ENCODE assay signal across 18 mouse cellular contexts in genomic region chr3:157597837-157598379, GRCm38 (mm10). TPM values are rescaled to one million over a fixed set of nuclear protein-coding genes. Genes with fewer than 3 reads are reported as not detected.
DNase-seq lines count a peak whose midpoint lies in the region; ATAC-seq and TF ChIP-seq lines count a peak whose summit lies in the region.
"Had no signal": no experiment of that assay in that cellular context is flagged by ENCODE, and none has a peak within 500 bp of the region (broad histone marks: within the 10 kb centered on the region; RNA-seq: fewer than 3 reads in every experiment).

No protein-coding gene starts in this region.

- ATAC-seq in forebrain, postnatal 0 days: peak; percentile 42
- ATAC-seq in forebrain, embryonic 11.5 days (replicated peaks; ENCODE audit: low FRiP score): no peak
- ATAC-seq in limb, embryonic 15.5 days (ENCODE audit: insufficient number of reproducible peaks, low FRiP score, low TSS enrichment, low read depth): no peak
- ATAC-seq in stomach, postnatal 0 days (ENCODE audit: low FRiP score, low TSS enrichment): peak; percentile 59
- ATAC-seq: hindbrain, embryonic 16.5 days had no signal

- TF ChIP-seq EP300 in stomach, postnatal 0 days (optimal IDR thresholded peaks at IDR 0.05): no peak

- no peak for TF ChIP-seq CTCF in forebrain, postnatal 0 days (IDR thresholded peaks at IDR 0.05; ENCODE audit: low read depth)
- no peak for TF ChIP-seq CTCF in stomach, postnatal 0 days (IDR thresholded peaks at IDR 0.05; ENCODE audit: low read depth)

- H3K4me2 ChIP-seq in forebrain, postnatal 0 days (ENCODE audit: low read depth): no peak overlapping the region
- H3K4me2 ChIP-seq in forebrain, embryonic 11.5 days (ENCODE audit: low read depth, low read length, severe bottlenecking): no peak overlapping the region
- no peak overlapping the region for H3K4me2 ChIP-seq in limb, embryonic 15.5 days
- no peak overlapping the region for H3K4me2 ChIP-seq in stomach, postnatal 0 days (replicated peaks; ENCODE audit: low read depth)
- H3K4me2 ChIP-seq: embryonic facial prominence, embryonic 12.5 days; limb, embryonic 13.5 days had no signal

- WGBS in forebrain, postnatal 0 days: 72% methylated on average over 7 of the region's 7 CpGs
- 87% methylated on average over 7 of the region's 7 CpGs for WGBS in forebrain, embryonic 11.5 days
- 59% methylated on average over 7 of the region's 7 CpGs for WGBS in limb, embryonic 15.5 days
- 85% methylated on average over 7 of the region's 7 CpGs for WGBS in limb, embryonic 10.5 days
- WGBS in stomach, postnatal 0 days: 64% methylated on average over 7 of the region's 7 CpGs

- DNase-seq in forebrain, postnatal 0 days: no peak
- DNase-seq in forebrain, embryonic 11.5 days (ENCODE audit: low spot score): no peak
- no peak for DNase-seq in limb, embryonic 10.5 days (ENCODE audit: low spot score)
- DNase-seq in stomach, postnatal 0 days (ENCODE audit: low spot score): peak; percentile 20
- DNase-seq in right cerebral cortex, adult 2 months (ENCODE audit: low spot score in 2 of 2): no peak
- DNase-seq: B cell, adult 2 months; cerebellum, adult 8-10 months; kidney, adult 8-10 months; midbrain, embryonic 14.5 days; retina, postnatal 1 day; thymus, adult 2 months had no signal

- no peak overlapping the region for H3K9ac ChIP-seq in forebrain, postnatal 0 days
- no peak overlapping the region for H3K9ac ChIP-seq in forebrain, embryonic 11.5 days (ENCODE audit: low read length)
- H3K9ac ChIP-seq in limb, embryonic 15.5 days: no peak overlapping the region
- H3K9ac ChIP-seq in stomach, postnatal 0 days (ENCODE audit: low read length): no peak overlapping the region
- H3K9ac ChIP-seq: embryonic facial prominence, embryonic 12.5 days; limb, embryonic 13.5 days had no signal

- no peaks in the 10 kb centered on the region for H3K36me3 ChIP-seq in forebrain, postnatal 0 days (ENCODE audit: insufficient read depth)
- no peaks in the 10 kb centered on the region for H3K36me3 ChIP-seq in forebrain, embryonic 11.5 days (ENCODE audit: control insufficient read depth, insufficient read depth, low read length)
- H3K36me3 ChIP-seq in limb, embryonic 15.5 days: no peaks in the 10 kb centered on the region
- H3K36me3 ChIP-seq in limb, embryonic 10.5 days: no peaks in the 10 kb centered on the region
- no peaks in the 10 kb centered on the region for H3K36me3 ChIP-seq in stomach, postnatal 0 days (ENCODE audit: control insufficient read depth, insufficient read depth, low read length)
- H3K36me3 ChIP-seq: embryonic facial prominence, embryonic 12.5 days; forebrain, embryonic 10.5 days; heart, embryonic 10.5 days; limb, embryonic 13.5 days had no signal

- no peak overlapping the region for H3K27ac ChIP-seq in forebrain, postnatal 0 days (ENCODE audit: low read depth, low read length)
- no peak overlapping the region for H3K27ac ChIP-seq in forebrain, embryonic 11.5 days (ENCODE audit: low read depth, low read length)
- peak overlapping the region; percentile 33; the same call in 1 of the 2 replicates for H3K27ac ChIP-seq in limb, embryonic 15.5 days
- no peak overlapping the region for H3K27ac ChIP-seq in limb, embryonic 10.5 days
- H3K27ac ChIP-seq in brown adipose tissue, adult 24 weeks (replicated peaks; ENCODE audit: low read depth, low read length): peak overlapping the region; percentile 41; the same call in 1 of the 2 replicates
- H3K27ac ChIP-seq in stomach, postnatal 0 days (replicated peaks): 0 out of 2 replicates have a peak overlapping the region, but pooled peaks have one; percentile 13
- H3K27ac ChIP-seq: embryonic facial prominence, embryonic 12.5 days; forebrain, embryonic 10.5 days; heart, embryonic 10.5 days; limb, embryonic 13.5 days had no signal

- H3K4me1 ChIP-seq in forebrain, postnatal 0 days (ENCODE audit: insufficient read depth): no peaks in the 10 kb centered on the region
- H3K4me1 ChIP-seq in forebrain, embryonic 11.5 days (replicated peaks; ENCODE audit: control insufficient read depth, insufficient read depth, low read length): no peaks in the 10 kb centered on the region
- no peaks in the 10 kb centered on the region for H3K4me1 ChIP-seq in limb, embryonic 15.5 days
- H3K4me1 ChIP-seq in limb, embryonic 10.5 days: peaks cover 4% of the 10 kb centered on the region; the same call in 1 of the 2 replicates
- H3K4me1 ChIP-seq in brown adipose tissue, adult 24 weeks (ENCODE audit: control insufficient read depth, insufficient read depth, insufficient read length, low read length): peaks cover 7% of the 10 kb centered on the region
- H3K4me1 ChIP-seq in stomach, postnatal 0 days (replicated peaks; ENCODE audit: control insufficient read depth, insufficient read depth): no peaks in the 10 kb centered on the region
- H3K4me1 ChIP-seq: embryonic facial prominence, embryonic 12.5 days; limb, embryonic 13.5 days had no signal

- H3K27me3 ChIP-seq in forebrain, postnatal 0 days (ENCODE audit: insufficient read depth, low read length): no peaks in the 10 kb centered on the region
- H3K27me3 ChIP-seq in forebrain, embryonic 11.5 days (ENCODE audit: control insufficient read depth, insufficient read depth, low read length): no peaks in the 10 kb centered on the region
- no peaks in the 10 kb centered on the region for H3K27me3 ChIP-seq in limb, embryonic 15.5 days
- H3K27me3 ChIP-seq in limb, embryonic 10.5 days (ENCODE audit: low read depth, poor library complexity, severe bottlenecking): no peaks in the 10 kb centered on the region
- H3K27me3 ChIP-seq in stomach, postnatal 0 days (ENCODE audit: control insufficient read depth, insufficient read depth, low read length): no peaks in the 10 kb centered on the region
- H3K27me3 ChIP-seq: embryonic facial prominence, embryonic 12.5 days; limb, embryonic 13.5 days had no signal

- H3K4me3 ChIP-seq in forebrain, postnatal 0 days (ENCODE audit: low read depth, low read length): no peak overlapping the region
- no peak overlapping the region for H3K4me3 ChIP-seq in forebrain, embryonic 11.5 days (ENCODE audit: low read depth, low read length)
- no peak overlapping the region for H3K4me3 ChIP-seq in limb, embryonic 15.5 days
- H3K4me3 ChIP-seq in limb, embryonic 10.5 days: no peak overlapping the region
- H3K4me3 ChIP-seq in brown adipose tissue, adult 24 weeks (ENCODE audit: insufficient read depth, low read depth, low read length): no peak overlapping the region
- H3K4me3 ChIP-seq in stomach, postnatal 0 days (ENCODE audit: low read depth, low read length): no peak overlapping the region
- H3K4me3 ChIP-seq: embryonic facial prominence, embryonic 12.5 days; forebrain, embryonic 10.5 days; heart, embryonic 10.5 days; limb, embryonic 13.5 days had no signal

- no peaks in the 10 kb centered on the region for H3K9me3 ChIP-seq in forebrain, postnatal 0 days (ENCODE audit: low read length)
- no peaks in the 10 kb centered on the region for H3K9me3 ChIP-seq in forebrain, embryonic 11.5 days (ENCODE audit: control insufficient read depth, low read length)
- no peaks in the 10 kb centered on the region for H3K9me3 ChIP-seq in limb, embryonic 15.5 days
- H3K9me3 ChIP-seq in limb, embryonic 10.5 days (replicated peaks): no peaks in the 10 kb centered on the region
- no peaks in the 10 kb centered on the region for H3K9me3 ChIP-seq in stomach, postnatal 0 days (ENCODE audit: control insufficient read depth, low read length)
- H3K9me3 ChIP-seq: embryonic facial prominence, embryonic 12.5 days; forebrain, embryonic 10.5 days; heart, embryonic 10.5 days; limb, embryonic 13.5 days had no signal

RNA-seq across cellular contexts. Expression of gene Ptger3, which starts 31.2 kb away (rescaled TPM):
- total RNA-seq in forebrain, postnatal 0 days (2014; rRNA removed): 9.6 and 9.8 TPM in 2 replicates
- polyA plus RNA-seq in forebrain, postnatal 0 days (2015; fragmentation: Nextera tagmentation; extraction: Ambion mirVana): 6.2 and 9.0 TPM in 2 replicates
- polyA plus RNA-seq in forebrain, embryonic 11.5 days (2014; fragmentation: Nextera tagmentation; extraction: Ambion mirVana): 1.3 and 1.9 TPM in 2 replicates
- 9.5 and 9.9 TPM in 2 replicates for polyA plus RNA-seq in limb, embryonic 15.5 days (2015; fragmentation: Nextera tagmentation; extraction: Ambion mirVana)
- polyA plus RNA-seq in limb, embryonic 10.5 days (2016; fragmentation: Nextera tagmentation; extraction: Ambion mirVana): 1.4 and 1.5 TPM in 2 replicates
- polyA plus RNA-seq in brown adipose tissue, adult 24 weeks (2012; ENCODE audit: insufficient read depth, insufficient read length, missing spikeins): 110 and 119 TPM in 2 replicates
- polyA plus RNA-seq in stomach, postnatal 0 days (2015; fragmentation: Nextera tagmentation; extraction: Ambion mirVana): 17.4 and 17.8 TPM in 2 replicates

Comparison
In these comparisons a context has a peak if more than half of its experiments do, and no peak if none do; other contexts are left out.
1. ATAC-seq: peak in forebrain, postnatal 0 days (single experiment) and stomach, postnatal 0 days (single experiment); none in forebrain, embryonic 11.5 days (single experiment) and limb, embryonic 15.5 days (single experiment).
2. H3K27ac ChIP-seq: peak in limb, embryonic 15.5 days (single experiment), brown adipose tissue, adult 24 weeks (single experiment) and stomach, postnatal 0 days (single experiment); none in forebrain, postnatal 0 days (single experiment), forebrain, embryonic 11.5 days (single experiment) and limb, embryonic 10.5 days (single experiment).